10 mouse cellular contexts compared by ENCODE assay signal in genomic region chr2:165596141-165596540, GRCm38 (mm10). TPM values are rescaled to one million over a fixed set of nuclear protein-coding genes. Genes with fewer than 3 reads are reported as not detected.
DNase-seq lines count a peak whose midpoint lies in the region; ATAC-seq and TF ChIP-seq lines count a peak whose summit lies in the region.
"Had no signal": no experiment of that assay in that cellular context is flagged by ENCODE, and none has a peak within 500 bp of the region (broad histone marks: within the 10 kb centered on the region; RNA-seq: fewer than 3 reads in every experiment).

No protein-coding gene starts in this region.

- no peak for DNase-seq in lung, embryonic 14.5 days
- DNase-seq in lung, postnatal 14 days = no peak
- DNase-seq in adipocyte (ENCODE audit: low spot score) = no peak
- no peak for DNase-seq in yolk sac, embryonic 10.5 days (ENCODE audit: low spot score)
- DNase-seq: liver, embryonic 13.5 days; right cerebral cortex, postnatal 25 days; thymus, postnatal 36 days had no signal

- 19% methylated on average over 11 of the region's 11 CpGs for WGBS in lung, embryonic 14.5 days
- WGBS in forebrain, embryonic 16.5 days = 15% methylated on average over 11 of the region's 11 CpGs
- WGBS in limb, embryonic 13.5 days = 12% methylated on average over 11 of the region's 11 CpGs
- WGBS in stomach, embryonic 16.5 days = 22% methylated on average over 11 of the region's 11 CpGs

- H3K4me3 ChIP-seq in lung, embryonic 14.5 days (ENCODE audit: low read depth, low read length) = peak overlapping the region; percentile 50
- 0 out of 2 replicates have a peak overlapping the region, but pooled peaks have one; percentile 5 for H3K4me3 ChIP-seq in forebrain, embryonic 16.5 days (replicated peaks; ENCODE audit: low read length)
- H3K4me3 ChIP-seq in limb, embryonic 13.5 days = peak overlapping the region; percentile 68
- H3K4me3 ChIP-seq in stomach, embryonic 16.5 days (replicated peaks; ENCODE audit: low read length) = peak overlapping the region; percentile 62
- H3K4me3 ChIP-seq: liver, embryonic 13.5 days had no signal

- TF ChIP-seq CTCF in lung, embryonic 14.5 days (IDR thresholded peaks at IDR 0.05; ENCODE audit: low read depth) = no peak

- H3K9me3 ChIP-seq in lung, embryonic 14.5 days (ENCODE audit: low read depth, low read length) = peaks cover 7% of the 10 kb centered on the region; the same call in 1 of the 2 replicates
- H3K9me3 ChIP-seq in forebrain, embryonic 16.5 days (ENCODE audit: control insufficient read depth, low read length) = no peaks in the 10 kb centered on the region
- H3K9me3 ChIP-seq in limb, embryonic 13.5 days = 0 out of 2 replicates have a peak, but pooled peaks cover 6% of the 10 kb centered on the region
- H3K9me3 ChIP-seq in stomach, embryonic 16.5 days (replicated peaks; ENCODE audit: control insufficient read depth, low read length) = no peaks in the 10 kb centered on the region
- H3K9me3 ChIP-seq: liver, embryonic 13.5 days had no signal

- H3K27ac ChIP-seq in lung, embryonic 14.5 days (ENCODE audit: low read depth) = no peak overlapping the region
- H3K27ac ChIP-seq in forebrain, embryonic 16.5 days (ENCODE audit: low read length) = no peak overlapping the region
- H3K27ac ChIP-seq in limb, embryonic 13.5 days = no peak overlapping the region
- H3K27ac ChIP-seq in stomach, embryonic 16.5 days (ENCODE audit: low read length) = no peak overlapping the region
- H3K27ac ChIP-seq: liver, embryonic 13.5 days had no signal

- H3K27me3 ChIP-seq in lung, embryonic 14.5 days (ENCODE audit: insufficient read depth, low read length) = peaks cover 57% of the 10 kb centered on the region
- peaks cover 30% of the 10 kb centered on the region for H3K27me3 ChIP-seq in forebrain, embryonic 16.5 days (replicated peaks; ENCODE audit: control insufficient read depth, insufficient read depth, low read length)
- H3K27me3 ChIP-seq in limb, embryonic 13.5 days = peaks cover 77% of the 10 kb centered on the region
- H3K27me3 ChIP-seq in stomach, embryonic 16.5 days (ENCODE audit: control insufficient read depth, insufficient read depth, low read length) = peaks cover 20% of the 10 kb centered on the region

- H3K4me1 ChIP-seq in lung, embryonic 14.5 days (ENCODE audit: insufficient read depth) = 0 out of 2 replicates have a peak, but pooled peaks cover 5% of the 10 kb centered on the region
- H3K4me1 ChIP-seq in forebrain, embryonic 16.5 days (replicated peaks; ENCODE audit: control insufficient read depth, insufficient read depth, low read length) = peaks cover 13% of the 10 kb centered on the region
- peaks cover 53% of the 10 kb centered on the region for H3K4me1 ChIP-seq in limb, embryonic 13.5 days
- peaks cover 3% of the 10 kb centered on the region; the same call in 1 of the 2 replicates for H3K4me1 ChIP-seq in stomach, embryonic 16.5 days (ENCODE audit: control insufficient read depth, insufficient read depth, low read length)
- H3K4me1 ChIP-seq: liver, embryonic 13.5 days had no signal

- no peaks in the 10 kb centered on the region for H3K36me3 ChIP-seq in lung, embryonic 14.5 days (ENCODE audit: insufficient read depth)
- no peaks in the 10 kb centered on the region for H3K36me3 ChIP-seq in forebrain, embryonic 16.5 days (ENCODE audit: control insufficient read depth, insufficient read depth)
- no peaks in the 10 kb centered on the region for H3K36me3 ChIP-seq in limb, embryonic 13.5 days
- H3K36me3 ChIP-seq in stomach, embryonic 16.5 days (ENCODE audit: control insufficient read depth, insufficient read depth, low read length) = no peaks in the 10 kb centered on the region
- H3K36me3 ChIP-seq: liver, embryonic 13.5 days had no signal

- H3K4me2 ChIP-seq in lung, embryonic 14.5 days = peak overlapping the region; percentile 89; the same call in 1 of the 2 replicates
- H3K4me2 ChIP-seq in forebrain, embryonic 16.5 days (ENCODE audit: low read length) = no peak overlapping the region; the same call in 1 of the 2 replicates
- peak overlapping the region; percentile 95 for H3K4me2 ChIP-seq in limb, embryonic 13.5 days (replicated peaks)
- peak overlapping the region; percentile 66 for H3K4me2 ChIP-seq in stomach, embryonic 16.5 days (ENCODE audit: low read depth, low read length)
- H3K4me2 ChIP-seq: liver, embryonic 13.5 days had no signal

- no peak overlapping the region for H3K9ac ChIP-seq in lung, embryonic 14.5 days
- no peak overlapping the region for H3K9ac ChIP-seq in forebrain, embryonic 16.5 days (replicated peaks; ENCODE audit: low read depth, low read length)
- peak overlapping the region; percentile 81 for H3K9ac ChIP-seq in limb, embryonic 13.5 days
- H3K9ac ChIP-seq in stomach, embryonic 16.5 days (ENCODE audit: low read length) = 0 out of 2 replicates have a peak overlapping the region, but pooled peaks have one; percentile 5
- H3K9ac ChIP-seq: liver, embryonic 13.5 days had no signal

- no peak for ATAC-seq in lung, embryonic 14.5 days (ENCODE audit: insufficient read depth)
- ATAC-seq in forebrain, embryonic 16.5 days = no peak
- no peak for ATAC-seq in limb, embryonic 13.5 days (ENCODE audit: low FRiP score, low read depth)
- ATAC-seq in stomach, embryonic 16.5 days (ENCODE audit: insufficient read depth, low FRiP score) = no peak

RNA-seq across cellular contexts. Expression of gene Eya2, which starts 1.3 kb away (rescaled TPM):
- polyA plus RNA-seq in lung, embryonic 14.5 days (2014; fragmentation: Nextera tagmentation; extraction: Ambion mirVana) = 1.6 and 2.1 TPM in 2 replicates
- polyA plus RNA-seq in forebrain, embryonic 16.5 days (2015; fragmentation: Nextera tagmentation; extraction: Ambion mirVana) = 3.5 and 4.6 TPM in 2 replicates
- polyA plus RNA-seq in limb, embryonic 13.5 days (2015; fragmentation: Nextera tagmentation; extraction: Ambion mirVana) = 17.2 and 17.5 TPM in 2 replicates
- 7.8 and 14.3 TPM in 2 replicates for polyA plus RNA-seq in stomach, embryonic 16.5 days (2015; fragmentation: Nextera tagmentation; extraction: Ambion mirVana)

Comparison
In these comparisons a context has a peak if more than half of its experiments do, and no peak if none do; other contexts are left out.
1. H3K4me3 ChIP-seq: peak in every context shown above with its lines; median percentile 68 in limb, embryonic 13.5 days; 62 in stomach, embryonic 16.5 days; 50 in lung, embryonic 14.5 days; 5 in forebrain, embryonic 16.5 days.
2. H3K9ac ChIP-seq: peak in limb, embryonic 13.5 days (single experiment) and stomach, embryonic 16.5 days (single experiment); none in lung, embryonic 14.5 days (single experiment) and forebrain, embryonic 16.5 days (single experiment).